10 mouse cellular contexts compared by ENCODE assay signal in the genomic region with DNA sequence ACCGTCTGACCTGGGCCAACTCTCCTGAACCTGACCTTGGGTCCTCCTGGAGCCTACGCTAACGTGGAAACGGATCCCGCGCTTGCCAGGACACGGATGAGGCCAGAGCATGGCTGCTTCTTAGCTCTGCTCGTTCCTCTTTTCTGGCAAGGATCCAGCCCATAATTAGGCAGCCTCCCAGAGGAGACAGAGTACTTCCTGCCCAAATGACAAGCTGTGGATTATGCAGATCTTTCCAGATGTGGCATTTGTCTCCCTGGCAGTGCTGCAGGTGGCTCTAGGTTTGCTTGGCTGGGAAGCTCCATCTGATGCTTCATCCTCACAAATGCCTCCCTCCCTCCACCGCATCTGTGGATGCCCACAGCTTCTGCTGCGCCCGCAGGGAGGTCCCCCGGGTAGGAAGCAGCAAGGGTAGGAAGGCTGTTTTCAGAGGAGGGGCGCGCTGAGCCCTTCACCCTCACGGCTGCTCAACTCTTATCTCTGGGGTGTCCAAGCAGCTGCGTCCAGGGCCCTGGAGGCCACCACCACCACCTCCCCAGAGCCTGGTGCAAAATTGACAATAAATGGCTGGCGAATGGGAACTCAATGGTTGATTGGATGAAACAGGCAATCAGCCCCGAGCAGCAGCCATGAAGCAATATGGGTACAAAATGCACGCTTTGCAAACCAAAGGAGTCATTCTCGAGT. TPM values are rescaled to one million over a fixed set of nuclear protein-coding genes. Genes with fewer than 3 reads are reported as not detected.
A peak's percentile ranks its signal among the peaks of the same experiment; 100 is the strongest.
DNase-seq lines count a peak whose midpoint lies in the region; ATAC-seq and TF ChIP-seq lines count a peak whose summit lies in the region.
"Had no signal": no experiment of that assay in that cellular context is flagged by ENCODE, and none has a peak within 500 bp of the region (broad histone marks: within the 10 kb centered on the region; RNA-seq: fewer than 3 reads in every experiment).

No protein-coding gene starts in this region.

- ATAC-seq in kidney, embryonic 14.5 days (ENCODE audit: low FRiP score, low TSS enrichment): no peak
- ATAC-seq in stomach, embryonic 15.5 days (ENCODE audit: insufficient read depth, low FRiP score, low read depth): 0 out of 2 replicates have a peak, but pooled peaks have one; percentile 31
- no peak; the same call in 1 of the 2 replicates for ATAC-seq in stomach, postnatal 0 days (ENCODE audit: low FRiP score, low TSS enrichment)
- peak; percentile 40; the same call in 1 of the 2 replicates for ATAC-seq in stomach, embryonic 16.5 days (ENCODE audit: insufficient read depth, low FRiP score)

- H3K4me3 ChIP-seq in kidney, embryonic 14.5 days (ENCODE audit: low read length): no peak overlapping the region
- no peak overlapping the region for H3K4me3 ChIP-seq in stomach, embryonic 15.5 days (replicated peaks)
- no peak overlapping the region for H3K4me3 ChIP-seq in stomach, postnatal 0 days (ENCODE audit: low read depth, low read length)
- no peak overlapping the region for H3K4me3 ChIP-seq in stomach, embryonic 16.5 days (replicated peaks; ENCODE audit: low read length)

- peaks cover 21% of the 10 kb centered on the region for H3K27me3 ChIP-seq in kidney, embryonic 14.5 days (ENCODE audit: control insufficient read depth, insufficient read depth, low read length)
- H3K27me3 ChIP-seq in stomach, embryonic 15.5 days (replicated peaks): no peaks in the 10 kb centered on the region
- H3K27me3 ChIP-seq in stomach, postnatal 0 days (ENCODE audit: control insufficient read depth, insufficient read depth, low read length): no peaks in the 10 kb centered on the region
- no peaks in the 10 kb centered on the region for H3K27me3 ChIP-seq in stomach, embryonic 16.5 days (ENCODE audit: control insufficient read depth, insufficient read depth, low read length)

- no peak overlapping the region for H3K4me2 ChIP-seq in kidney, embryonic 14.5 days (replicated peaks; ENCODE audit: low read depth, low read length)
- no peak overlapping the region for H3K4me2 ChIP-seq in stomach, embryonic 15.5 days
- H3K4me2 ChIP-seq in stomach, postnatal 0 days (replicated peaks; ENCODE audit: low read depth): no peak overlapping the region
- no peak overlapping the region for H3K4me2 ChIP-seq in stomach, embryonic 16.5 days (ENCODE audit: low read depth, low read length)
- H3K4me2 ChIP-seq: liver, embryonic 11.5 days had no signal

- WGBS in kidney, embryonic 14.5 days: 48% methylated on average over 20 of the region's 20 CpGs
- 34% methylated on average over 20 of the region's 20 CpGs for WGBS in stomach, embryonic 15.5 days
- 42% methylated on average over 20 of the region's 20 CpGs for WGBS in stomach, postnatal 0 days
- WGBS in stomach, embryonic 16.5 days: 41% methylated on average over 20 of the region's 20 CpGs

- TF ChIP-seq CTCF in stomach, postnatal 0 days (IDR thresholded peaks at IDR 0.05; ENCODE audit: low read depth): no peak

- H3K27ac ChIP-seq in kidney, embryonic 14.5 days (ENCODE audit: low read depth, low read length): no peak overlapping the region
- no peak overlapping the region for H3K27ac ChIP-seq in stomach, embryonic 15.5 days
- H3K27ac ChIP-seq in stomach, postnatal 0 days (replicated peaks): no peak overlapping the region
- H3K27ac ChIP-seq in stomach, embryonic 16.5 days (ENCODE audit: low read length): no peak overlapping the region

- no peak overlapping the region for H3K9ac ChIP-seq in kidney, embryonic 14.5 days (ENCODE audit: low read depth, low read length)
- no peak overlapping the region for H3K9ac ChIP-seq in stomach, embryonic 15.5 days
- no peak overlapping the region for H3K9ac ChIP-seq in stomach, postnatal 0 days (ENCODE audit: low read length)
- H3K9ac ChIP-seq in stomach, embryonic 16.5 days (ENCODE audit: low read length): no peak overlapping the region

- peak; percentile 13 for DNase-seq in kidney, adult 11 months
- no peak for DNase-seq in stomach, postnatal 0 days (ENCODE audit: low spot score)
- peak; percentile 41 for DNase-seq in heart, postnatal 4 days
- no peak for DNase-seq in frontal cortex, postnatal 14 days (ENCODE audit: low spot score in 2 of 2)
- no peak for DNase-seq in layer of hippocampus, postnatal 14 days (ENCODE audit: low spot score in 2 of 2)
- DNase-seq: layer of hippocampus, adult 9-11 months had no signal

- no peaks in the 10 kb centered on the region for H3K9me3 ChIP-seq in kidney, embryonic 14.5 days (ENCODE audit: control insufficient read depth, low read length)
- no peaks in the 10 kb centered on the region for H3K9me3 ChIP-seq in stomach, embryonic 15.5 days
- H3K9me3 ChIP-seq in stomach, postnatal 0 days (ENCODE audit: control insufficient read depth, low read length): no peaks in the 10 kb centered on the region
- no peaks in the 10 kb centered on the region for H3K9me3 ChIP-seq in stomach, embryonic 16.5 days (replicated peaks; ENCODE audit: control insufficient read depth, low read length)

- H3K36me3 ChIP-seq in kidney, embryonic 14.5 days (ENCODE audit: control insufficient read depth, insufficient read depth, low read length): no peaks in the 10 kb centered on the region
- H3K36me3 ChIP-seq in stomach, embryonic 15.5 days: no peaks in the 10 kb centered on the region
- no peaks in the 10 kb centered on the region for H3K36me3 ChIP-seq in stomach, postnatal 0 days (ENCODE audit: control insufficient read depth, insufficient read depth, low read length)
- no peaks in the 10 kb centered on the region for H3K36me3 ChIP-seq in stomach, embryonic 16.5 days (ENCODE audit: control insufficient read depth, insufficient read depth, low read length)

- TF ChIP-seq EP300 in stomach, postnatal 0 days (optimal IDR thresholded peaks at IDR 0.05): no peak

- no peaks in the 10 kb centered on the region for H3K4me1 ChIP-seq in kidney, embryonic 14.5 days (ENCODE audit: control insufficient read depth, insufficient read depth, low read length)
- H3K4me1 ChIP-seq in stomach, embryonic 15.5 days: peaks cover 8% of the 10 kb centered on the region; the same call in 1 of the 2 replicates
- H3K4me1 ChIP-seq in stomach, postnatal 0 days (replicated peaks; ENCODE audit: control insufficient read depth, insufficient read depth): no peaks in the 10 kb centered on the region
- no peaks in the 10 kb centered on the region; the same call in 1 of the 2 replicates for H3K4me1 ChIP-seq in stomach, embryonic 16.5 days (ENCODE audit: control insufficient read depth, insufficient read depth, low read length)

RNA-seq across cellular contexts. Expression of a gene that starts 24.7 kb away (rescaled TPM):
- 0.37 and 0.51 TPM in 2 replicates for polyA plus RNA-seq in kidney, embryonic 14.5 days (2014; fragmentation: Nextera tagmentation; extraction: Ambion mirVana)
- 0.39 TPM in 2 replicates for polyA plus RNA-seq in stomach, embryonic 15.5 days (2015; fragmentation: Nextera tagmentation; extraction: Ambion mirVana)
- polyA plus RNA-seq in stomach, postnatal 0 days (2015; fragmentation: Nextera tagmentation; extraction: Ambion mirVana): 0.11 and 0.15 TPM in 2 replicates
- total RNA-seq in heart, postnatal 4 days (2021): under 1 TPM in 1 of 2 experiments, not detected in 1; 0.27 TPM
- 0.29 and 0.62 TPM in 2 replicates for polyA plus RNA-seq in stomach, embryonic 16.5 days (2015; fragmentation: Nextera tagmentation; extraction: Ambion mirVana)
- 1 to 10 TPM in 1 of 2 experiments, under 1 TPM in 1; 0.69 to 1.2 TPM for total RNA-seq in layer of hippocampus, postnatal 14 days (2021)

RNA-seq across cellular contexts. Expression of a gene that starts 29.9 kb away (rescaled TPM):
- polyA plus RNA-seq in kidney, embryonic 14.5 days (2014; fragmentation: Nextera tagmentation; extraction: Ambion mirVana): 9.4 and 10.9 TPM in 2 replicates
- polyA plus RNA-seq in stomach, embryonic 15.5 days (2015; fragmentation: Nextera tagmentation; extraction: Ambion mirVana): 10.1 and 10.4 TPM in 2 replicates
- polyA plus RNA-seq in stomach, postnatal 0 days (2015; fragmentation: Nextera tagmentation; extraction: Ambion mirVana): 3.9 and 4.2 TPM in 2 replicates
- 1 to 10 TPM; 6.1 to 6.3 TPM for total RNA-seq in heart, postnatal 4 days (2021)
- 10.0 and 10.4 TPM in 2 replicates for polyA plus RNA-seq in stomach, embryonic 16.5 days (2015; fragmentation: Nextera tagmentation; extraction: Ambion mirVana)
- 10 to 100 TPM; 11.2 to 12.5 TPM for total RNA-seq in layer of hippocampus, postnatal 14 days (2021)

Comparison
In these comparisons a context has a peak if more than half of its experiments do, and no peak if none do; other contexts are left out.
1. ATAC-seq: peak in stomach, embryonic 15.5 days (single experiment) and stomach, embryonic 16.5 days (single experiment); none in kidney, embryonic 14.5 days (single experiment) and stomach, postnatal 0 days (single experiment).
2. DNase-seq: peak in kidney, adult 11 months (single experiment) and heart, postnatal 4 days (single experiment); none in stomach, postnatal 0 days (single experiment), frontal cortex, postnatal 14 days (0 of 2) and layer of hippocampus, postnatal 14 days (0 of 2).